ENCODE assay signal across 8 mouse cellular contexts in the genomic region with DNA sequence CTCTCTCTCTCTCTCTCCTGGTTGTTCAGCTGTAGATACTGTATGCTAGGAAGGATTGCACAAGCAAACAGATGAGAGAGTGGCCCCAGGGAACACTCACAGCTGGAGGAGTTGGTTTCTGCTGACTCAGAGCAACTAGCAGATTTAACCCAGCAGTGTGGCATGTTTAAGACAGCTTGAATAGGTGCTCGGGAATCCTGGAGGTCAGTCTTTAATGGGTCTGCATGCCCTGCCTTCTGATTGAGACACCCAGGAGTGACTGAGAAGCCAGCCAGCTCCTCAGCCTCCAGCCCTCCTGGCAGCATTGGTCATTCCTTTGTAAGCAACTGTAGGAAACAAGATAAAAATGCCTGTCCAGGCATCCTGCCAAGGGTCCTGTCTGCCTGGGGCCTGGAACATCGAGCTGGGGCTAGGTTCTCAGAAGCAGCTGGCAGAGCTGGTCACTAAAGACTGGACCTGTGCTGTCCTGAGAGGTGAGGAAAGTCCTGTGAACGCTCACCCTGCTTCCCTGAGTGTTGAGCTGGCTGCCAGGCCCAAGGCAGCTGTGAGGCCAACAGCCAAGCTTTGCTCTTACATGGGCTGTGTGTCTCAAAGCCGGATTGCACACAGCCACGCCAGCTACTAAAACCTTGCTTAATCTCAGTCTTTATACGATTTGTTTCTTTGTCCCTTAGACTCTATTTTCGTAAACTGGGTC. TPM values are rescaled to one million over a fixed set of nuclear protein-coding genes. Genes with fewer than 3 reads are reported as not detected.
DNase-seq lines count a peak whose midpoint lies in the region; ATAC-seq and TF ChIP-seq lines count a peak whose summit lies in the region.

No protein-coding gene starts in this region.

- 67% methylated on average over 7 of the region's 7 CpGs for WGBS in forebrain, embryonic 16.5 days

- H3K9me3 ChIP-seq in forebrain, embryonic 16.5 days (ENCODE audit: control insufficient read depth, low read length): no peaks in the 10 kb centered on the region

- in situ Hi-C loops in Patski (cut with MboI; ENCODE audit: low pct_unique_long_range_greater_than_20kb): no loop called here

- H3K36me3 ChIP-seq in forebrain, embryonic 16.5 days (ENCODE audit: control insufficient read depth, insufficient read depth): no peaks in the 10 kb centered on the region

- peak overlapping the region; percentile 9; the same call in 1 of the 2 replicates for H3K27ac ChIP-seq in layer of hippocampus, adult 2 months
- H3K27ac ChIP-seq in forebrain, embryonic 16.5 days (ENCODE audit: low read length): no peak overlapping the region

- TF ChIP-seq CTCF in layer of hippocampus, adult 2 months (conservative IDR thresholded peaks at IDR 0.05): no peak
- TF ChIP-seq CTCF in Patski (IDR thresholded peaks at IDR 0.05): no peak

- no peak overlapping the region for H3K9ac ChIP-seq in forebrain, embryonic 16.5 days (replicated peaks; ENCODE audit: low read depth, low read length)

- POLR2A ChIA-PET in Patski (lab: Charles Lee): interaction anchor here (1.4 kb wide), 1 partner anchor 28 kb away, joined by 4 read pairs; no protein-coding TSS in a partner anchor

- no peaks in the 10 kb centered on the region for H3K27me3 ChIP-seq in Patski
- no peaks in the 10 kb centered on the region for H3K27me3 ChIP-seq in forebrain, embryonic 16.5 days (replicated peaks; ENCODE audit: control insufficient read depth, insufficient read depth, low read length)

- ATAC-seq in Patski: peak; percentile 97
- no peak for ATAC-seq in forebrain, embryonic 16.5 days

- H3K4me3 ChIP-seq in layer of hippocampus, adult 2 months: no peak overlapping the region
- H3K4me3 ChIP-seq in forebrain, embryonic 16.5 days (replicated peaks; ENCODE audit: low read length): no peak overlapping the region

- H3K4me1 ChIP-seq in forebrain, embryonic 16.5 days (replicated peaks; ENCODE audit: control insufficient read depth, insufficient read depth, low read length): no peaks in the 10 kb centered on the region

- no peak for DNase-seq in layer of hippocampus, adult 2 months (ENCODE audit: low spot score in 2 of 2)
- DNase-seq in layer of hippocampus, adult 9-10 months (ENCODE audit: low spot score): no peak
- peak; percentile 98 for DNase-seq in Patski (ENCODE audit: low read depth, low spot score)
- peak; percentile 83 for DNase-seq in fat pad, adult 2 months (ENCODE audit: extremely low read depth, low read depth, low spot score)
- peak; percentile 77 to 83 for DNase-seq in heart, postnatal 36 days
- DNase-seq in lung, postnatal 10 days: peak; percentile 89
- no peak for DNase-seq in spleen, postnatal 4 days (ENCODE audit: low spot score in 2 of 2)

- no peak overlapping the region for H3K4me2 ChIP-seq in forebrain, embryonic 16.5 days (ENCODE audit: low read length)

- intact Hi-C loops in heart, postnatal 36 days (cut with DNase I): loop anchor here (1.0 to 2.0 kb wide), 3 partner anchors 28 to 63 kb away; partner anchors contain the start of gene Tesmin

- CTCF ChIA-PET in Patski (lab: Charles Lee): interaction anchor here (0.7 to 2.1 kb wide), 7 partner anchors 10 to 66 kb away, joined by 3 to 9 read pairs (median 3); no protein-coding TSS in a partner anchor

RNA-seq across cellular contexts. Expression of gene Cpt1a, which starts 31.4 kb away (rescaled TPM):
- total RNA-seq in layer of hippocampus, adult 2 months (2021): 10 to 100 TPM; 24.8 to 26.3 TPM
- polyA plus RNA-seq in Patski (2021): 109 TPM
- total RNA-seq in heart, postnatal 36 days (2021): 10 to 100 TPM; 69.2 to 94.6 TPM
- polyA plus RNA-seq in forebrain, embryonic 16.5 days (2015; fragmentation: Nextera tagmentation; extraction: Ambion mirVana): 13.8 and 16.1 TPM in 2 replicates

RNA-seq across cellular contexts. Expression of gene Tesmin, which starts 35.1 kb away (rescaled TPM):
- total RNA-seq in layer of hippocampus, adult 2 months (2021): under 1 TPM; 0.20 to 0.33 TPM
- polyA plus RNA-seq in Patski (2021): 0.64 TPM
- total RNA-seq in heart, postnatal 36 days (2021): 1 to 10 TPM; 3.5 to 4.1 TPM
- polyA plus RNA-seq in forebrain, embryonic 16.5 days (2015; fragmentation: Nextera tagmentation; extraction: Ambion mirVana): 0.24 and 0.32 TPM in 2 replicates

Comparison
In these comparisons a context has a peak if more than half of its experiments do, and no peak if none do; other contexts are left out.
1. DNase-seq: peak in Patski (single experiment), fat pad, adult 2 months (single experiment), heart, postnatal 36 days (2 of 2) and lung, postnatal 10 days (single experiment); none in layer of hippocampus, adult 2 months (0 of 2), layer of hippocampus, adult 9-10 months (single experiment) and spleen, postnatal 4 days (0 of 2).